Mouse (Mus musculus): ENCODE data around the gene Adora3.
"Not testable (repeated sequence)": the region's sequence is repeated elsewhere in the genome, so short reads cannot be mapped to it uniquely, and the experiment has no call there.

Gene Adora3

DNA sequence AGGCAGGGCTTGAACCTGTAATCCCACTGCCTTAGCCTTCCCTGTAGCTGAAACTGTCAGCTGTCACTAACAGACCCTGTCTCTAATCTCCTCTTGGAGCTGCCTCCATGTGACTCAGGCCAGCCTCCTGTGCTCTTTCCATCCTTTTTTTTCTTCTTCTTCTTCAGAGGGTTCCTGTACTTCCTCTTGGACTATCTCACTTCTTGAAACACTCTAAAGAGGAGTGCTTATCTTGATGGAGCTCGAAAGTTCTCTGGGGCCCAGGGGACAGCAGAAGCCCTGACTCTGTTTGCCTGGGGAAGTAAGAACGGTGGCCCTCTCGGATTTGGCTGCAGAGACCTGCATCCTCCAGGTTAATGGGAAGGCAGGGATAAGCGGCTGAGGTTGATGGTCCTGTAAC lies 33.6 kb downstream of the Adora3 start:
- no peak for DNase-seq (ENCODE audit: low spot score)

DNA sequence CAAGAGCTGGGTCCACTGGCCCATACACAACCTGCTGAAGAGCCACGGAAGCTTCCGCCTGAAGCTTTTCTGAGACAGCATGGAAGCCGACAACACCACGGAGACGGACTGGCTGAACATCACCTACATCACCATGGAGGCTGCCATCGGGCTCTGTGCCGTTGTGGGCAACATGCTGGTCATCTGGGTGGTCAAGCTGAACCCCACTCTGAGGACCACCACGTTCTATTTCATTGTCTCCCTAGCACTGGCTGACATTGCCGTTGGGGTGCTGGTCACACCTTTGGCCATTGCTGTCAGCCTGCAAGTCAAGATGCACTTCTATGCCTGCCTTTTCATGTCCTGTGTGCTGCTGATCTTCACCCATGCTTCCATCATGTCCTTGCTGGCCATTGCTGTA lies 34.1 kb downstream of the Adora3 start:
- no peak for DNase-seq (ENCODE audit: low spot score)

DNA sequence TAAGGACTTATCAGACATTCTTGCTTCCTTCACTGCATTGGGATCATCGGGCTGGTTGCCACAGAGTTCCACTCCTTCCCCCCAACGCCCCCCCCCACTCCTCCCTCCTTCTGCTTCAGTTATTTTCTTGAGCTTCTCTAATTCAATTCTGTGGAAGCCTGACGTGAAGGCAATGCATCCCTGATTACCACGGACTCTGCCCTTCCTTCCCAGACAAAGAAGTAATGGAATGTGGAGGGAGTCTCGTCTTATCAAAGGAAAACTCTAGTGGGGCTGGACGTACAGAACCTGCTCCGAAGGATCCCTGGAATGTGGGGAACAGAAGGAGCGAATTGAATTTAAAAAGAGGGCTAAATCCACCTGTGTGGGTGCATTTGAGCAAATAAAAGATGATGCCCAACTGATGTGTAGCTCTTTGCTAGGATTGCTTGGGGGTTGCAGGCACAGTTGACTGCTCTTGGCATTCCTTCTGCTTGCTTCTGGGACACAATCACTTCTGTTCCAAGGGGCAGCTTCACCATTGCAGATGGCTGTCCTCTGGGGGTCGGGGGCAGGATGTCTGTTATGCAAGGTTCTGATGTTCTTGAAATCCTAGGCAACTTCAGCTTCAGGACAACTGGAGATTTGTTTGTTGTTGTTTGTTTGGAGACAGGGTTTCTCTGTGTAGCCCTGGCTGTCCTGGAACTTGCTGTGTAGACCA lies 37.4 kb downstream of the Adora3 start:
- no peak for DNase-seq (ENCODE audit: low spot score)

DNA sequence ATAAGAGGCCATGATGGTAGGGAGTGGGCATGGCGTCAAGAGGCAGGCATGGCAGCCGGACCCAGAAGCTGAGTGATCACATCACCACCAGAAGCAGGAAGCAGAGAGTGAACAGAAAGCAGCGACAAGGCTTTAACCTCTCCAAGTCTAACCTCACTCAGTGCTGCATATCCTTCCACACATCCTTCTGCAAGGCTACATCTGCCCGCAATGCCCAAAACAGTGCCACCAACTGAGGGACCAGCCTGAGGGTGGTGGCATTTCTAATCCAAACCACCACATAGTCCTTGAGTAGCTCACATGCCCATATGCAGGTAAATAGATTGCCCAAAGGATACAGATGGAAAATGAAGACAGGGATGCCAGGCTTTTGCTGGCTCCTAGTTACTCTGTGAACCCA lies 38.3 kb downstream of the Adora3 start:
- DNase-seq (ENCODE audit: low spot score): no peak

DNA sequence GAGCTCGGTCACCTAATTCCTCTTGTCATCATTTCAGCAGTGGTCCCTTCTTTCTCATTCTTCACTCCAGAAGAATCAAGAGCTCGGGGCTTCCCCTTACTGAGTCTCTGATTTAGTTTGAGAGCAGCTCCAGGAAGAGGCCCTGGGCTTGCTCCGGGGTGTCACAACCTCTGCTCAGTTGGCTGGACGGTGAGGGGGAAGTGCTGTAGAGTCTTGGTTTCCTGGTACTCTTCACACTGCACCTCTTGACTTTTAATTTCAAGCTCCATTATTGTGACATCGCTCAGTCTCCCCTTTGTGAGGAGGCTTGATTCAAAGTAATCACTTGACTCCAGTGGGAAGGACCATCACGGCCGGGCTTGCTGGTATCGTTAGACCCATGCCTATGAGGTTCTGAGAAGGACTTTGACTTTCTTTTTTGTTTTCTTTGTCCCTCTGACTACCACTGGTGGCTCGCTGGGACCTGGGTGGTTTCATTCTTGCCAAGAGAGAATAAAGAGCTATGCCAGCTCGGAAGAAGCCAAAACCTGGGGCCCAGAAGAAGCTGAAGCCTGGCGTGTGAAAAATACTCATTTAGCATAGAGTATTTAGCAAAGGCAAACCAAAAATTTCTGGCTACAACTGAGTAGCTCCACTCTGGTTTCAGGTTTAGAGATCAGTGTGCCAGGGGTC lies 40.0 kb downstream of the Adora3 start:
- no peak for DNase-seq (ENCODE audit: low spot score)

DNA sequence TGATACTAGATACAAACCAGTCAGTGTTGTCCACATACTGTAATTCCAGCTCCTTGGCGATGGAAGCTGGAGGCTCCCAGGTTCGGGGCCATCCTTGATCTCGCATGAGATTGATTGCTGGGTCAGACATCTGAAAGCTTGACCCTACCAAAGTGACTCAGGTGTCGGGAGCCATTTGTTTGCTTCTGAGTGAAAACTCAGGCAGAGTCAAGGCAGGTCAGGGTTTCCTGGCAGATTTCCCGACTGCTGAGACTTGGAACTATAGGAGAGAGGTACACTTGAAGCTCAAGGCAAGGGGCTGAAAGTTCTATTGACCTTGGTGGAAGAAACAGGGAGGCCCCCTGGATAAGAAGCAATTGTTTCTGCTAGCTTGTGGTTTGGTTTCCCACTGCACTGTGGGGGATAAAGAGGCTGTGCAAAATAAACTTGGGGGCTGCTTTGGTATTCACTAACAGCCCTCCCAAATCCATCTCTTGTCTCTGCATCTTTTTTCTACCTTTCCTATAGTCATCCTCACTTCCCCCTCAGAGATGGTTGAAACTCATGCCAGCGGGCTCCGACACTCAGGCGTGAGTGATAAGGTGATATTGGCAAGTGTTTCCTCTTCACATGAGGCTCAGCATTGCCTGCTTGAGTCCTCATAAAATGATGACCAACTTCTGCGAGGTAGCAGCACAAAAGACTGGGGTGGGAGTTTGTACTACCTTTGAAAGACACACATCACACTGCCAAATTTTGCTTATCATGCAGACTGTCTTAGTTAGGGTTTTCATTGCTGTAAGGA lies 41.6 kb downstream of the Adora3 start:
- DNase-seq (ENCODE audit: low spot score): no peak

DNA sequence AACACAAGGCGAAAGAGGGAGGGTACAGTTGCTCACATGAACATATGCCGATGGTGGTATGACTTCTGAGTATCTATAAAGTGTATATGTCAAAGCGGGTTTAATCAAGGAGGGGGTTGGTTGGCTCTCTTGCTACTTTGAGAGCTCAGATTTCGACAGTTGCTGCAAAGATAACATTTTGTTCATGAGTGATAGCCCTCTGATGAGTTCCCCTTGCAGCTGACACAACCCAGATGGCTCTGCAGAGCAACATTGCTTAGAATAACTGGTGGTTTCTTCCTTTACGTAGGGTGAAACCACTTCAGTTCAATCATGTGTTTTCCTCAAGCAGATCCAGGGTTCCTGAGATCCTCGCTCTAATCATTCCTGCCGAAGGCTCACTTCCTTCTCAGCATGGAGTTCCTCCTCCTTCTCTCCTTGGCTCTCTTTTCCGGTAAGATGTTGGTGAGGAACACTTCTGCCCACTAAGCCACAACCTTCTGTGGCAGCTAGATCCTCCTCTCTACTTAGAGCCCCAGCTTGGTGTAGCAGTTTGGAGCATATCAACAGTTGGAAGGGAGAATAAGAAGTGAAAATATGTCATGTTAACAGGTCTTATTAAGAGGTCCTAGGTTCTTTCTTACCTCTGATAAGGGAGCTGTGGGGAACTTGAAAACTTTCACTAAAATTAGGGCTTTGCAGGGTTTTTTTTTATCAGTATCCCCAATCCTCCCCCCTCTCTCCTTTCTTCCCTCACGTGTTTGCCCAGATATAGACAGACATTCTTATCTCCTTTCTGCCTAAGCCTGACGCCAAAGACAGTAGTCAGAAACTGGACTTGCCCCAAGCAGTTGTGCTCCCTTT lies 43.4 kb downstream of the Adora3 start:
- no peak for DNase-seq (ENCODE audit: low spot score)

DNA sequence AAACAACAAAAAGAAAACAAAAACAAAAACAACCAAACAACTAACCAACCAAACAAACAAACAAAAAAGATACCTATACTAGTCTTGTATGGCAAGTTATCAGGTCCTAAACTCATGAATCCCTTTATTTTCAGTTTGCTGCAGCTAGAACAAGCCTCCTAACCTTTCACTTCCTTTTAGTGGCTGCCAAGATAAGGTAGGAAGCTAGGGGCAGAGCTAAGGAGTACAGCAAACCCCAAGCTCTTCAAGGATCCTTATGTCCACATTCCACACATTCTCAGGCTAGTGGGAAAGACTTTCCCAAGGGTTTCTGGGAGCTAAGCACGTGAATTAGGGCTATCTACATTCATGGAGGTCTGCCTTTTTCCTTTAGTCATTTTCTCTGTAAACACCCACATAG lies 44.6 kb downstream of the Adora3 start:
- no peak for DNase-seq (ENCODE audit: low spot score)

DNA sequence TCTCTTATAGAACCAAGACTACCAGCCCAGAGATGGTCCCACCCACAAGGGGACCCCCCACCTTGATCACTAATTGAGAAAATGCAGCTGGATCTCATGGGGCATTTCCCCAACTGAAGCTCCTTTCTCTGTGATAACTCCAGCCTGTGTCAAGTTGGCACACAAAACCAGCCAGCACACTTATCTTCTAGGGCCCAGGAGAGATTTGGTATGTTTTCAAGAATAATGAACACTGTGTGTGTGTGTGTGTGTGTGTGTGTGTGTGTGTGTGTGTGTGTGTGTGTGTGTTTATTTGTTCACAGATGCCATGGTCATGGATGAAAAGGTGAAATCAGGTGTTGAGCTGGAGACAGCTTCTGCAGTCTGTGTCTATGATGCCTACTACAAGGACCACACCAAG lies 45.8 kb downstream of the Adora3 start:
- DNase-seq (ENCODE audit: low spot score): not testable (repeated sequence)

DNA sequence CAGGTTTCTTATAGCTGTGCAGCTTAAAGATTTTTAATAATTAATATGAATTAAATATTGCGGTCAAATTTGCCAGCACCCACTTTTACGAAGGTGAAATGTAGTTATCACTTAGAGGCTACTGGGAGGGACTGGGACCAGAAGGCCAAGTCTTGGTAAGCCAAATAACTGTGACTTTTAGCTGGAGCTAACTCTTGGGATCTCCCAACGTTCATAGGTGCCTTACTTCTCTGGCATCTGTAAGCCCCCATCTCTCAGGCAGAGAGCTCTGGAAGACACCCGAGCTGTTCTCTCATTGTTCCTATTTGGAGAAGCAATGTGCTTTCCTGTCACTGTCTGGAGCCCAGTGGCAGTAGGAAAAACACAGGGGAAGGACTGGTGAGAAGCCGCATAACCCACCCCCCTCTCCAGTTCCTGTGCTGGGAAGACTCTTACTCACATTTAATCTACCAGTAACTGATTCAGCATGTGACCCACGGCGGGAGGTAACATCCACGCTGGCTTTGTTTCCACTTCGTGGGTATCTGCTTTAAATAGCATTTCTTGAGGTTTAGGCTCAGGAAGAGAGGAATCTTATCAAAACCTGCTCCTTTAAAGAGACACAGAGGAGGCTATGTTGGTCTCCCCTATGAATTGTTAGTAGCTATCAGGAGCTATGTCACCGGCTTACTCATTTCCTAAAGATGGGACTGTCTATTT lies 47.1 kb downstream of the Adora3 start:
- DNase-seq (ENCODE audit: low spot score): no peak

DNA sequence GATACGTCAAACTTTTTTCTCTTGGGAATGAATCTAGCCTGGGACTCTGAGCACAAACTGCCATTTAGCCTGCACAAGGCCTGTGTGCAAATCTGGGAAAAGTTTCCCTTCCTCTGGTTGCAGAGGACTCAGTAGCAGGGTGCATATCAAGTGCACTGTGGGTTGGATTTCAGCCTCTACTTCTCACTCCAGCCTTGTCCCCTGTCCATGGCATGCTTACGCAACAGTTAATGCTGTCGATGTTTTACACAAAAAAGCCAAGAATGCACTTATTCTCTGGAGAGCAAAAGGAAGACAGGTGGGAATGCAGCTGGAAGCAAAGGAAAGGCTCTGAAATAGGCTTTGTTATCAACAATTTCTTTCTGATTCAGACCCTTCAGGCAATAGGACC lies 47.7 kb downstream of the Adora3 start:
- DNase-seq (ENCODE audit: low spot score): no peak

DNA sequence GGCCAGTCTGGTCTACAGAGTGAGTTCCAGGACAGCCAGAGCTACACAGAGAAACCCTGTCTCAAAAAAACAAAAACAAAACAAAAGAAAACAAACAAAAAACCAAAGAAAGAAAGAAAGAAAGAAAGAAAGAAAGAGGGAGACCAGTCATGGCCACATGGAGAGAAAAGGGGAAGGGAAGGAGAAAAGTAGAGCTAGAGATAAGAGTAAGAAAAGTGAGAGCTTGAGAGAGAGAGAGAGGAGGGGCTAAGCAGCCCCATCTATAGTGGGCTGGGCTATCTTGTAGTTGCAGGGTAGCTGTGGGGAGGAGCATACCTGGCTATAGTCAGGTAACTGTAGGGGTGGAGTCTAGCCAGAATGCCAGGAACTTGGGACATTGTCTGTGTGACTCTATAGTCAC lies 50.1 kb downstream of the Adora3 start:
- not testable (repeated sequence) for DNase-seq (ENCODE audit: low spot score)

DNA sequence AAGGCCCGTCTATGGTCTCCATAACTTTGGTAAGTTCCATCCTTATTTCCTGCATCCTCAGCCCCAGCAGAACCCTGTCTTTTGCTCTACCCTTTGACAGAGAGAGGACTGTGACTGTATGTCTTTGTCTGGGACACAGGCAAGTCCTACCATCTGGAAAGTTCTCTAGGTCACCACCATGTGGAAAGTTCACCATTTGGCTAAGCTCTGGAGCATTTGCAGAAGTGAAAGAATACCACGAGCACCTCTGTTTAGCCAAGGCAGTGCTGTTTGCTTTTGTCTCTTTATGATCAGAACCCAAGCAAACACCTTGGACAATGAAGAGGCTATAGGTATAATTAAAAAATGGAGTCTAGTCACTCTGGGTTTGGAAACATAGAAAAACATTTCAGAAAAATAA lies 51.3 kb downstream of the Adora3 start:
- no peak for DNase-seq (ENCODE audit: low spot score)

DNA sequence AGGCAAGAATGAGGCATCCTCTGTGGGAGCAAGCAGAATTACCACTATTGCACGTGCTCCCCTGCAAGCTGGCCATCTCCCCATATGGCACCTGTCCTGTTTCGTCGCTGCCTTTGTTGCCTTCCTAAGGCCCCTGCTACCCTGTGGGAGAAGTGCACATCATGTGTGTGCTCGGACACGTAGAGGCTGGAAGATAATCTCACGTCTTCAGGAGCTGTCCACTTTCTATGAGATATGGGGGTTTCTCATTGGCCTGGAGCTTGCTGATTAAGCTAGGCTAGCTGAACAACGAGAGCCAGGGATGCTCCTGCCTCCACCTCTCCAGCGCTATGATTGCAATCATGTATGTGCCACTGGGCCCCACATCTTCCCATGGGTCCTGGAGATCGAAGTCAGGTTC lies 54.0 kb downstream of the Adora3 start:
- no peak for DNase-seq (ENCODE audit: low spot score)

DNA sequence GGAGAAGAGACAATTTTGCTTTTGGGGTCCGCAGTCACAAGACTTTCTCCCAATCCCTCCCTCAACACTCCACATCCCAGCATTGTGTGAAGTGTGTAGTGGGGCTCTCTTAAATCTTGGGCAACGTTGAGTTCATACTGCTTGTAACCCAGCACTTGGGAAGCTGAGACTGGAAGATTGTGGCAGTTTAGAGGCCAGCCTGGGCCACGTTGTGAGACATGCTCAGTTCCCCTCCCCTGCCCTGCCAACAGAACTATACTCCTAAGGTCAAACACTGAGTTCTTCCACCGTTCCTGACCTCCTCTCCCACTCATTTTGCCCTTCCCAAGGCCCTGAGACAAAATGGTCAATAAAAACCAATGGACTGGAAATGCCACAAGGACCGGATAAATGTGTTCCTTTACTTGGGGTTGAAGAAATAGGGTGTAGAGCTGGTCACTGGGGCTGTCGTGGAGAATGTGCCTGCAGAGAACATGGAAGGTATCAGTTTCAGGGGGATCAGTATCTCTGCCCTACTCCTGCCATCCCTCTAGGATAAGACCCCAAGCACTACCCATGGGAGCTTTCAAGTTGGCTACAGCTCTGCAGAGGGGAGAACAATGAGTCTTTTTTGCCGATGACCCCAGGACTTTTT lies 57.0 kb downstream of the Adora3 start:
- DNase-seq (ENCODE audit: low spot score): no peak

DNA sequence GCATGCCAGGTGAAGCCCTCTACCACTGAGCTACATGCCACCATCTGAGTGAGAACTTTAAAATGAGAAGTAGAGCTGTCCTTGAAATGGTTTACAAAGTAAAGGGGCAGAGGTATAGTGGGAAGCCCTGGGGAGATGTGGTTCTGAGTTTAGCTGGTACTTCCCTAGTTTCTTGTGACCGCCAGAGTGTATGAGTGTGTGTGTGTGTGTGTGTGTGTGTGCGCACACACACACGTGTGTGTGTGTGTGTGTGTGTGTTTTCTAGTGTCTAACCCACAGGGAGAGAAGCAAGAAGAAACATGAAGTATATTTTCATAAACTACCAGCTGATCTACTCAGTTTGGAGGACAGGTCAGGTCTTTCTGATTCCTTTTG lies 57.5 kb downstream of the Adora3 start:
- no peak for DNase-seq (ENCODE audit: low spot score)

DNA sequence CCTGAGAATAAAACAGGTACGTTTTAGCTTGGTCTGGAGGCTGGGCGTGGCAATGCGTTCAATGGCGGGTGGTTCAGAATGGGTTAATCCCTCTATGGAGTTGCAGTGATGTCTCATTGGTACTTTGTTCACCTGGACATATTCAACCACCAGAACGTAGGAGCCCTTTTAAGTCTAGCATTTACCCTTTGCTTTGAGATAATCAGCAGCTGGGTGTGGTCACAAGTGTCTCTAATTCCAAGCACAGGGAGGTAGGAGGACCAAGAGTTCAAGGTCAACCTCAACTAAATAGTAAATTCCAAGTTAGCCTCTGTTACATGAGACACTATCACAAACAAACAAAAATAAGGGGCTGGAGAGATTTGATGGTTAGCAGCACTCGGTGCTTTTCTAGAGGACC lies 58.1 kb downstream of the Adora3 start:
- DNase-seq (ENCODE audit: low spot score): no peak

DNA sequence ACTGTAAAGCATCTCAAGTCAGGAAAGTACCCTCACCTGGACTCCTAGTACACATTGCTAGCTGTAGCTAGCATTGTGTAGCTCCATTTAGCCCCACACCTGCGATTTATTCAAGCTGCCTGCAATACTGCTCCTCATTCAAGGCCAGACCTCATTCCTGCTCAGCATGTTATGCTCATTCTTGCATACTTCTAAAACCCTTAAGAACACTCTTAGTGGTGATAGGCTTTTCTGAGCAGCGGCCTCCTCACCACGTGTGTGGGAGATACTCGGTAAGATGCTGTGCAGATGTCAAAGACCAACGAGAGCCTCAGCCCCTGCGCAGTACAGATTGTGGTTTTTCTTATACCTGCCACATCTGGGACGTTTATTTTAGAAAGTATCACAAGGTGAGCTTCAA lies 59.2 kb downstream of the Adora3 start:
- DNase-seq (ENCODE audit: low spot score): no peak

DNA sequence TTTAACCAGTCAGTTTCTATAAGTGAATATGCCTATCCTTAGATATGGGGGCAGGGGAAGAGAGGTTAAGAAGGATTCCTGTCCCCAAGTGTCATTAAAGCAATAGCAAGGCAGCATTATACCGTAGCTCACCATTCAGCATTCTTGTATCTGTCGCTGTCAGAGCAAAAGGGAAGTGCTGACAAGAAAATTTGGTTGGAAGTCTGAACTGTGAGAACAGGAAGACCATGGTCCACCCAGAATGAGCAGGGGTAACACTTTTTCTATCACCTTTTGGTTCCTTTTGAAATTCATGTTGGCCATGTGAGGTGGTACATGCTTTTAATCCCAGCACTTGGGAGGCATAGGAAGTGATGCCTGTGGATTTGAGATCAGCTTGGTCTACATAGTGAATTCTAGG lies 60.4 kb downstream of the Adora3 start:
- no peak for DNase-seq (ENCODE audit: low spot score)

DNA sequence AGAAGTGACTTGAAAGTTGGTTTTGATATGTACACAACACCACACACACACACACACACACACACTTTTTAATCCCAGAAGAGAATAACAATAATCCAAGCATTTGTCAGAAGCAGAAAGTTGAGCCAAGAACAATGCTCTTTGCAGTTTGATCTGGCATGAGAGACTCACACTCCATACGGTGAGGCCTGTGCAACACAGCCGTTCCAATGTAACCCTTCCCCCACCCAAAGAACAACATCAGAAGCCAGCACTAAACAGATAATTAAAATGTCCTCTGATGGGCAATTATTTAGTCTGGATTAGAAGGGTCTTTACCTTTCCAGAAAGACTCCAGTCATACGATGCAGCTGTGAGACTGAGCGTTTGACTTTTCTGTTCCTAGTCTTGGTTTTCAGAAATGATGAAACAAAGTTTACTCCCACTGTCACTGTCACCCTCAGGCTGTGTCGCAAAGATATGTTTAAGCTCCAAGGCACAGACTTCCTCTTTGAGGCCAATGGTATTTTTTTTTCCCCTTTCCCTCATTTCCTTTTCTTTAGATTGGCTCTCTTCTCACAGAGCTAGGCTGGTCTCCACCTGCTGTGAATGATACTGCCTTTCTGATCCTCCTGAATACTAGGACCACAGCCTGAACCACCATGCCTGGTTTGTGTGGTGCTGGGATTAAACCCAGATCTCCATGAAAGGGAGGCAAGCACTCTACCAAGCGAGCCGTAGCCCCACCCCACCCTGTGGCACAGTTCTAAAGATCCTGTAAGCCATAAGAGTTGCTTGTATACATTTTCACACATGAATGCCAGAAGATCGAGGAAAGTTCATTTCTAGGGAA lies 61.8 kb downstream of the Adora3 start, which contains the start of gene I830077J02Rik:
TSS of gene I830077J02Rik (minus strand) at position 425 of the 832 bp plus-strand sequence.
- no peak for DNase-seq (ENCODE audit: low spot score)

Measured in layer of hippocampus, adult 9-10 months (tissue).